Mouse (Mus musculus) cerebellum, adult 2 months (tissue): ENCODE results near the gene Gm17728. TPM values are rescaled to one million over a fixed set of nuclear protein-coding genes. Genes with fewer than 3 reads are reported as not detected.

Experiments
- DNase-seq, 2 experiments: peaks; one replicate each; pipeline ENCODE4 v3.0.0; 2021
- H3K27ac ChIP-seq: fragments of 200-500 bp; 2 replicates; pipeline ENCODE4 v1.5.1; 2012; ENCODE audit warnings: low read length, control low read depth, inconsistent platforms; ENCODE audit not compliant: insufficient read depth
- H3K27me3 ChIP-seq: fragments of 200-500 bp; 2 replicates; pipeline ENCODE4 v1.6.1; 2012; ENCODE audit warnings: inconsistent platforms, mild to moderate bottlenecking, low read length, moderate library complexity; ENCODE audit not compliant: control insufficient read depth, insufficient read depth
- H3K4me1 ChIP-seq: fragments of 200-500 bp; 2 replicates; pipeline ENCODE4 v1.6.1; 2011; ENCODE audit warnings: low read length; ENCODE audit not compliant: control insufficient read depth, insufficient read depth
- H3K4me3 ChIP-seq: fragments of 200-500 bp; replicated peaks from 2 replicates; pipeline ENCODE3; 2011; ENCODE audit warnings: mild to moderate bottlenecking, low read depth, low read length, control low read depth; ENCODE audit not compliant: insufficient read depth
- CTCF ChIP-seq: fragments of 200-500 bp; IDR thresholded peaks from 2 replicates; pipeline ENCODE4 v1.5.1; 2011; ENCODE audit warnings: low read depth, mild to moderate bottlenecking, control low read depth, low read length, moderate library complexity, borderline replicate concordance; ENCODE audit not compliant: insufficient read depth
- POLR2A ChIP-seq: fragments of 200-500 bp; IDR thresholded peaks from 2 replicates; pipeline ENCODE4 v1.6.1; 2011; ENCODE audit warnings: low read length, control low read depth, borderline replicate concordance; ENCODE audit not compliant: insufficient read depth
- WGBS: fragments of 180-500 bp; shearing (Covaris S2); methylation state at CpG from one replicate; pipeline ENCODE4 v1.1.7; 2018; 5-methylcytosine and 5-hydroxymethylcytosine counted together
- polyA plus RNA-seq: library from polyadenylated mRNA; depleted of rRNA; stranded (reverse); fragments of >200 nt; gene quantifications from 2 replicates; pipeline ENCODE4 v1.2.3, GENCODE M21; 2012; rRNA removed

Gm17728 gene
- polyA plus RNA-seq, 1 experiment, result not detected

DNA sequence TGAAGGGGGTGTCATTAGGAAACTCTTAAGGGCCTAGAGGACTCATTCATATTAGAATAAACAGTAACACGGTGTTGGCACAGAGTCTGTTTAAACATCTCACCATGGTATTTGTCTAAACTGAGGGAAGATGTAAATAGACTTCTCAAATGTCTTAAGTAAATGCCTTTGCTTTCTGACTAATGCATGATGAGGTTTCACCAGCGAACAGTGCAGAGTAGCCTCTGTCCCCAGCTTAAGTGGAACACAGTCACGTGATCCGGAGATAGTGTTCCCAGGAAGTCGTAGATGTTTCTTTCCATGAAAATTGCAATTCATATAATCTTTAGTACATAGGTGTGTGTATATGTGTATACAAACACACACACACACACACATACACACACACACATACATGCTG is 34.5 kb downstream of the Gm17728 start:
- TF ChIP-seq POLR2A, result no peak
- TF ChIP-seq CTCF, result no peak
- no peak for DNase-seq
- H3K27me3 ChIP-seq, result no peaks in the 10 kb centered on the region
- H3K27ac ChIP-seq, result no peak overlapping the region
- H3K4me3 ChIP-seq, result no peak overlapping the region
- 93% methylated on average over 5 of the region's 5 CpGs for WGBS
- H3K4me1 ChIP-seq, result no peaks in the 10 kb centered on the region

DNA sequence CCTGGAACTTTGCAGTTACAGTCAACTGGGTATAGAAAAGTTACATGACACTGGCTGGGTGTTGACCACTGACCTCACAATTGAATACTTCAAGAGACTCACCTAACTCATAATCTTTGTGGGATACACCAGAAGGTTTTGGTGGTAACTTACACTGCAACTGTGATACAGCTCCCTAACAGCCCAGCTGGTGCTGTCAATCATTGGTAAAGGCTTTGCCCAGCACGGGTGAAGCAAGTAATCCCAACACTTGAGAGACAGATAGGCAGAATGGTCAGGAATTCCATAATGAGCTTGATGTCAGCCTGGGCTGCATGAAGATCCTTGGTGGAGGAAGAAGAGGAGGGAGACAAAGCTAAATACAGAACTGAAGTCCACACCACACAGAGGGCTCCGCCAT is 39.0 kb downstream of the Gm17728 start:
- H3K4me1 ChIP-seq, result no peaks in the 10 kb centered on the region
- no peak for TF ChIP-seq POLR2A
- no peak for TF ChIP-seq CTCF
- no peak overlapping the region for H3K27ac ChIP-seq
- no peaks in the 10 kb centered on the region for H3K27me3 ChIP-seq
- H3K4me3 ChIP-seq, result no peak overlapping the region
- 55% methylated on average over 2 of the region's 2 CpGs for WGBS
- DNase-seq, result no peak

Other genes with a start within 250 kb of the Gm17728 start
- not detected in 2 replicates for gene Pabpc6, start 247.7 kb downstream of the Gm17728 start, polyA plus RNA-seq